Mouse (Mus musculus): Measurements from ENCODE around the gene Plcxd1.
A peak's percentile ranks its signal among the peaks of the same experiment; 100 is the strongest.
"Not testable (repeated sequence)": the region's sequence is repeated elsewhere in the genome, so short reads cannot be mapped to it uniquely, and the experiment has no call there.

The Plcxd1 gene

DNA sequence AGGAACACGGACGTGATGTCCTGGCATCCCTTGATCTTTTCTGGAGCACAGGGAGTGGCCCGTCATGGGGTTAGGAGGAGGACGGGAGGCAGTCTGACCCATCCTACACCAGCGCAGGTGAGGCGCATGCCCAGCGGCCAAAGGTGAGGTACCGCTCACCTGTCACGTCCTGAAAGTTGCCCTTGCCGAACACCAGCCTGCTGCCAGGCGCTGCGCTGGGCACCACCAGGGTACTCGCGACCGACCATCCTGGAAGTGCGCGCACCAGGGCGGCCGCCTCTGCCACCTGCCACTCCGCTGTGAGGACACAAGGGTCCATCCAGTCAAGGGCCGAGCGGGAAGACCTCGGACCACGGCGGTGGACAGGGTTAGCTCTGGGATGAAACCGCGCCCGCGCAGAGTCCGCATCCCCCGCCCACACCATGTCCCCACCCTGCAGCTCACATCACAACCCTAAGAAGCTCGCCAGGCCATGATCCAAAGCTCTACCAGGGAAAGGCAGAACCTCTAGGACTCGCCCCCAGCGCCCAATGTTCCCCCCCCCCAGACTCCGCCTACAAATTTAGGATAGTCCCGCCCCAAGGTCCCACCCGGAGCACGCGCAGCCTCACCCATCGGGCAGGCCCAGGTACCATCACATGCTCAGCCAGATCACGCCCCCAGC is 7.3 kb downstream of the Plcxd1 start:
- DNase-seq (ENCODE audit: inconsistent ontology term), result no peak

DNA sequence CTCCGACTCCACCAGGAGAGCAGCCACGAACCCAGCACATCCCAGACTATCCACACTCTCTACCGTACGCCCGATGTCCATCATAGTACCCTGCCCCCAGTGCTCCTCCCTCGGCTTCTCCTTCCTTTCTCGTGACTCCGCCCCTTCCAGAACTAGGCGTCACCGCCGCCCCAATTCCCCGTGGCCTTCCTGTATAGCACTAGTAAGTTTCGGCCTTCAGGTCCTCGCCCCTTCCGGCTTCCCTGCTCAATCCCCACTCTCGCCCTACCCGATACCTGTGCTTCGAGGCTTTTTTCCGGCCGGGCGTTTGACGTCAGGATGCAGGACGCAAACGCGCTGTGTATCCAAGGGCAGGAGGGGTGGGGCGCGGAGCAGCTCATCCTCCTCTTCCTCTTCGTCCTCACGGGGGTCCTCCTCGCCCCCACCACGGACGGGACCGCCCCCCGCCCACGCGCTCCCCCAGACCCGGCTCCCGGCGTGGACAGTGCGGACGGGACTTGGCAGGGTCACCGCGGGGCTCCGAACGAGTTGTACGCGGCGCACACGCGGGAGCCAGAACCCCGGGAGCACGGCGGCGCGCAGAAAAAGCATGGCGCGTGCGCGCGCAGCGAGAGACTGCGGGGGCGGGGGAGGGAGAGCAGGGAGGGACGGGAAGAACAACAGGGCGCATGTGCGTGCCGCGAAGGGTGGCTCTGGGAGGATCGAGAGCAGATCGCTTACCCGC is 8.0 kb downstream of the Plcxd1 start, which contains the start of gene Gtpbp6:
TSS of gene Gtpbp6 (minus strand) at position 617 of the 724 bp plus-strand sequence.
- DNase-seq (ENCODE audit: inconsistent ontology term), result peak; percentile 98

DNA sequence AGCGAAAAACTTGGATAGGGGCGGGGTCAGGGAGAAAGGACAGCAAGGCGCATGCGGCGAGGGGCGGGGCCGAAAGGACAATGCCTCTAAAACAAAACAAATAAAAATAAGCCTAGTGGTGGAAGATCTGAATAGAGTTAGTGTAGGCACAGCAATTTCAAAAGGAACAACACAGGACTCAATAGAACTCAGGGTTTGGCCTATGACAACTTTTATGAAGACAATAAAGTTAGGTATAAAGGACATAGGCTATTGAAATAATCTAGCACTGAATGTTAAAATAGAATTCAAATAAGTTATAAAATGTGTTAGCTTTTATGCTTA is 8.5 kb downstream of the Plcxd1 start:
- no peak for DNase-seq (ENCODE audit: inconsistent ontology term)

DNA sequence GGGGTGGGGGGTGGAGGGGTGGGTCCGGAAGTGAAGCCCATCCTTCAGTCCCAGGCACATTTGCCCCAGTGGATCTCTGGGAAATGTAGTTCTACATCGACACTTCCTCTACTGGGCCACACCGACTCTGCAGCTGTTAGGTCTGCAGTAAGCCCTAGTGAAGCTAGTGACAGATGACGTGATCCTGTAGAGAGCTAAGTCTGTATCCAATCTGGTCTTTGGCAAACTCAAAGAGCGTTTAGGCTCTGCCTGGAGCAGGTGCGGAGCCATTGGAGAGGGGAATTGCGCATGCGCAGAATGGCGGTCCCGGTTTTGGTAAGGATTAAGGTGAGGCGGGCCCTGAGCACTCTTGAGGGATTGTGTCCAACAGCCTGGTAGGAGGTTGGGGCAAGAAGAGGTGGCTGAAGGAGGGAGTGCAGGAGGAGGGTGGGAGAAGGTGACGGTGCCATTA is 10.2 kb downstream of the Plcxd1 start, which contains the start of gene Zfp605:
TSS of gene Zfp605 (plus strand) at position 102 of the 451 bp plus-strand sequence.
- peak; percentile 80 for DNase-seq (ENCODE audit: inconsistent ontology term)

DNA sequence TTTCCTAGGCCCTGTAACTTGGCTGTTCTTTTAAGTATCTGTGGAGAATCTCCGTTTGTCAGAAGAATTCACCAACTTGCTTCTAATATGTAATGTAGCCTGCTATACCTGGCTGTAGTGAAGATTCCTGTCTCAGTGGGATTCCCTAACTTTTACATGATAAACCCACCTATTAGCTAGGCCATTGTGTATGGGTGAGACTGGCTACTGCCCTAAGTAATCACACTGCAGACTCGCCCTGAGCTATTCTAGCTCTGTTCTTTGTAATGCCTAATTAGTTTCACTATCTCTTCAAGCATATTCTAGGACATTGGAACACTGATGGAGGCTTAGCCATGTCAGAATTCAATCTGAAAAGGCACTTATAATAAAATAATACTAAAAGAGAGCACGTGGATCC is 22.6 kb downstream of the Plcxd1 start:
- not testable (repeated sequence) for DNase-seq (ENCODE audit: inconsistent ontology term)

DNA sequence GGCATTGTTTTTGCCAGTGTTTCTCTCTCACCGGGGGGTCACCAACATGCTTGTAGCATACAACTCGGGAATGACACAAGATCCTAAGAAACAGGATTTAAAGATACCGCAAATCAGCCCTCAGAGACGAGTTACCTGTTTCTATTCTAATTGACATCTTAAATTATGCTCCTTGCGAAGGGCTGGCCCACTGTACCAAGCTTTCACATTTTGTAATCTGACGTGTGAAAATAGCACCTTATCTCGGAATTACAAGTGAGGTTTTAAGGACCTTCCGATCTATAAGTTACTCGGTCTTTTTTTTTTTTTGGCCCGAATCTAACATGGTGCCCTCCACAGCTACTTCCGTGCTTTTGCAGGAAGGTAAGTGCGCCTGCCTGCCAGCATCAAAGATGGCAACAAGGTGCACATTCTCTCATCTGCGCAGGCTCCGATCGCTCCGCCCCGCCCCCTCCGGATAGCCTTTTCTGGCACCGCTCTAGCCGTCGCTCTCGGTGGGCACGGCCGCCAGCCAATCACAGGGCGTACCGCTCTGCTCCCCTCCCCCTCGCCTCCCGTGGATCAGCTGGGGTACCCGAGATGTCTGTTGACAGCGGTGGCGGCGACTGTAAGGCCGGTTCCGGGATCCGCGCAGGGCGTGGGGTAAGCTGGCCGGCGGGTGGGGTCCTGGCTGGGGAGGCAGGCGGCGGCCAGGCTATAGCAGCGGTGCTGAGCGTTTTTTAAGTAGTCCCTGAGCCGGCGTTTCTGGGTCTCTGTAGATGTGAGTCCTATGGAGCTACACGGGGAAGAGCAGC is 35.7 kb downstream of the Plcxd1 start, which contains the start of gene Chfr:
TSS of gene Chfr (plus strand) at position 550 of the 794 bp plus-strand sequence.
- peak; percentile 99 for DNase-seq (ENCODE audit: inconsistent ontology term)

DNA sequence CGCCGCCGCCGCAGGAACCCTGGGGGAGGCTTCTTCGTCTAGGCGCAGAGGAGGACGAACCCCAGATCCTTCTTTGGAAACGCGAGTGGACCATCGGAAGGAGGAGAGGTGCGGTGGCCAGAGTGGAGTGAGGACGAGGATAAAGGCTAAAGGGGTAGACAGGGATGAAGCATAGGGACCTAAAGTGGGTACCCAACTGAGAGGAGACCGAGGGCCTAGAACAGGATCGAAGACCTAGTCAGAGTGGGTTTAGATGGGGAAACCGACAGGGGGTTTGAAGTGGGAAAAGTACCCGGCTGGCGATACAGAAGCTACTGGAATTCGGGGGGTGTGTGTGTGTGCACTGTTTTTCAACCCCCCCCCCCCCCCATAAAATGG is 36.3 kb downstream of the Plcxd1 start:
- no peak for DNase-seq (ENCODE audit: inconsistent ontology term)

DNA sequence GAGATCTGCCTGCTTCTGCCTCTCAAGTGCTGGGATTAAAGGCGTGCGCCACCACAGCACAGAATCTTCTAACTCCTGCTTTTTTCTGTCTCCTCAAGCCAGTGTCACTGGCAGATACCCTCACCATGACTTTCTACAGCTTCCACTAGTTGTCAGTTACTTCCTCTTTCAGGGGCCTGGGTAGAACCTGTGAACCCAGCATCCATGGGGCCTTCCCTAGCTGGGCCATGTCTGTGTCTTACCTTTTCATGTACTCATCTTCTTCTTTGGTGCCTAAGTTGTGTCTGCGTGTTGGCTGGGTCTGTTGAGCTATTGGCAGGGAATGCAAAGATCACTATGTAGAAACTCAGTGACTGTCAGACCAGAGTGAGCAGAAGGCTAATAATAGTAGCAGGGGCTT is 38.0 kb downstream of the Plcxd1 start:
- DNase-seq (ENCODE audit: inconsistent ontology term), result no peak

DNA sequence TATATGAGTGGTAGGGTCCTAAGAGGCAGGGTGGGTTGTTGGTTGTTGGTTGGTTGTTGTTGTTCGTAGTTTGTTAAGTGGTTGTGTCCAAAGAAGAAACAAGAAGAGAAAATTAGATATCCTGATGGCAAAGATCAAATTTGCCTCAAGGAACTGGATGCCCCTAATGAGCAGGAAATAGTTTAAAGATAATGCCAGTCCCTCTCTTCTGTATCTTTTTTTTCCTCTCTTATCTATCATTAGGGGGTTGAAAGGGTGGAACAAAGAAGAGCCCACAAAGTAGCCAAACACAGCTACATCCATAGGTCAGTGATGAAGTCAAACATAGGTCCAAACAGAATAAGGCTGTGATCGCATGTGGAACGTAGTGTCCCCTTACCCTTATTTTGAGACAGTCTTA is 39.6 kb downstream of the Plcxd1 start:
- DNase-seq (ENCODE audit: inconsistent ontology term), result no peak

DNA sequence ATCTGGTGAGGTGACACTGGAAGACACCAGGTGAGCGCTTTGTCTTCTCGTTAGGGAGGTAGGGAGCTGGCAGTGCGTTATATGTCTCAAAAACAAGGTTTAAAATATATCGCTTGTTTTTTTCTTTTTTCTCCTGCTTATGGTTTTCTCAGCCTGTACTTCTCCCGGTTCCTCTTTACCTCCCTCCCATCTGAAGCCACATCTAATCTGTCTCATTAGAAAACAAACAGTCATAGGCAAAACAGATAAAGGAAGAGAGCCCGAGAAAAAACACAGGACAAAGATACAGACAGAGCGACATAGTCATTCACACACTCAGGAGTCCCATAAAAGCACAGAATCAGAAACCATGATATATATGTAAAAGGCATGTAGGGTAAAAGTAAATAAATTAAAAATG is 40.7 kb downstream of the Plcxd1 start:
- DNase-seq (ENCODE audit: inconsistent ontology term), result no peak

DNA sequence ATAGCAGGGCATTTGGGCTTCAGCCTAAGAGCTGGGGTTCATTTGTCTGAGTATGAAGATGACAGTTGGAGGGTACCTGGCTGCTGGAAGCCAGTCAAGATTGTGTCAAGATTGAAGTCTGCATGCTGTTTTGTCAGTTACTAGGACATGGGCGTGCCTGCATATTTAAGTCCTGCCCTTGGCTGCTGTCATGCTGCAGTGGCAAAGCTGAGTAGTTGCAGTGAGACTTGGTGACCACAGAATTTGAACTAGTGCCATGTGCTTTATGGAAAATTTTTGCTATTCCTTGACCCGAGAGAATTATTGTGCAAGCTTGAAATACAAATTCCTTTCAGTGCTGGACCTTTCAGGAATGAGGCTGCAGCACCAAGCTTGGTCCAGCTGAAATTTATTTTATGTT is 42.5 kb downstream of the Plcxd1 start:
- DNase-seq (ENCODE audit: inconsistent ontology term), result peak; percentile 81

DNA sequence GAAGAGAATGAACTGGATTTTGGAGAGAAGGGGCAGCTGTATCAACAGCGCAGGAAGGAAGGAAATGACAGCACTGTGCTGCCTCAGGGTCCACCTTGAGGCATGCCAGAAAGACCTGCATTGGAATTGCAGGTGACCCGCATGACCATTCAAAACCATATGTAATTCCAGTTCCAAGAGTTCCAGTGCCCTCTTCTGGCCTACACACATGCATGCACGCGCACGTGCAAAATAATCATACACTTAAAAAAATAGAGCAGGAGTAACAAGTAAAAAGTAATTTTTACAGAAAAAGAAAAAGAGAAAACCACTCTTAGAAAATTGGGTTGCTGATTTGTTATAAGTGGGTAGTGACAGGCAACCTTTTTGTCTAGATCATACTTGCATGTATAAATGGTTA is 43.2 kb downstream of the Plcxd1 start:
- DNase-seq (ENCODE audit: inconsistent ontology term), result no peak

All from Muller cell, postnatal 12 days (primary cell).